Comparison of ENCODE assay signal across 8 mouse cellular contexts in the genomic region with DNA sequence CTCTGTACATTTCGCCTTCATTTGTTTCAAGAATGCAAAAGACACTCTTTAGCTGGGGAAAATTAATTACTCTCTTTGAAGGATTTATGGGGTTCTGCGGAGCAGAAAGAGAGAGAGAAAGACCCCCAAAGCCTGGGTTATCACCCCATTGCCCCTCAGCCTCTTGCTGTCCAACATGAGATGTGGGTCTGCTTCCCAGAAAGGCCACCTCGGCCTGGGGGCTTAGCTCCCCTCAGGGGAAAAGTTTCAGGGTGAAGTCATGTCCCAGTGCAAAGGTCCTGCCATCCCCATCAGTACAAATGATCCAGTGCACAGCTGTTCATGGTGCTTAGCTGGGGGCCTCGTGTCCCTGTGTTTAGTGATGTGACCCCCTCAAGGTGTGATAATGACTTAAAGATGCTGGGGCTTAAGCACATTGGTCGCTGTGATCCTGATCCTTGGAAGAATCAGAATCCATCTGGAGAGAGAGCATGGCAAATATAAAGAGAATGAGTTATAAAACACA.
DNase-seq lines count a peak whose midpoint lies in the region; ATAC-seq and TF ChIP-seq lines count a peak whose summit lies in the region.

No protein-coding gene starts in this region.

- peak; percentile 92 for DNase-seq in heart, adult 11 months
- DNase-seq in heart, adult 18-20 months, result no peak
- peak; percentile 15 for DNase-seq in lung, embryonic 14.5 days
- DNase-seq in lung, postnatal 25 days (ENCODE audit: low spot score), result no peak
- no peak for DNase-seq in intestine, embryonic 14.5 days (ENCODE audit: low spot score)
- no peak for DNase-seq in c-Kit-positive CD71-positive TER-119-positive erythroid progenitor cells, embryonic 14.5 days (ENCODE audit: low spot score)
- no peak for DNase-seq in cerebellum, adult 11 months

- no peaks in the 10 kb centered on the region for H3K27me3 ChIP-seq in lung, embryonic 14.5 days (ENCODE audit: insufficient read depth, low read length)
- H3K27me3 ChIP-seq in intestine, embryonic 14.5 days (replicated peaks; ENCODE audit: control insufficient read depth, insufficient read depth, low read length), result no peaks in the 10 kb centered on the region
- no peaks in the 10 kb centered on the region for H3K27me3 ChIP-seq in stomach, embryonic 14.5 days (ENCODE audit: control insufficient read depth, insufficient read depth, low read length)

- peak; percentile 3; the same call in 1 of the 2 replicates for ATAC-seq in lung, embryonic 14.5 days (ENCODE audit: insufficient read depth)
- ATAC-seq in intestine, embryonic 14.5 days (replicated peaks; ENCODE audit: low FRiP score, low TSS enrichment, low read depth), result no peak
- no peak for ATAC-seq in stomach, embryonic 14.5 days (ENCODE audit: insufficient number of reproducible peaks, insufficient read depth, low FRiP score, low read depth)

- H3K36me3 ChIP-seq in lung, embryonic 14.5 days (ENCODE audit: insufficient read depth), result no peaks in the 10 kb centered on the region
- no peaks in the 10 kb centered on the region for H3K36me3 ChIP-seq in intestine, embryonic 14.5 days (ENCODE audit: control insufficient read depth, insufficient read depth, low read length)
- no peaks in the 10 kb centered on the region for H3K36me3 ChIP-seq in stomach, embryonic 14.5 days (ENCODE audit: control insufficient read depth, insufficient read depth, low read length)

- peak overlapping the region; percentile 92 for H3K27ac ChIP-seq in lung, embryonic 14.5 days (ENCODE audit: low read depth)
- H3K27ac ChIP-seq in intestine, embryonic 14.5 days (ENCODE audit: low read depth), result peak overlapping the region; percentile 72
- H3K27ac ChIP-seq in stomach, embryonic 14.5 days (ENCODE audit: low read length), result peak overlapping the region; percentile 90

- whole genome bisulfite sequencing in lung, embryonic 14.5 days, result 31% methylated on average over 5 of the region's 5 CpGs
- 43% methylated on average over 5 of the region's 5 CpGs for WGBS in intestine, embryonic 14.5 days
- 36% methylated on average over 5 of the region's 5 CpGs for WGBS in stomach, embryonic 14.5 days

- H3K4me3 ChIP-seq in lung, embryonic 14.5 days (ENCODE audit: low read depth, low read length), result no peak overlapping the region
- H3K4me3 ChIP-seq in intestine, embryonic 14.5 days (ENCODE audit: low read depth, low read length), result no peak overlapping the region
- H3K4me3 ChIP-seq in stomach, embryonic 14.5 days (ENCODE audit: low read depth, low read length), result no peak overlapping the region

- no peak overlapping the region for H3K9ac ChIP-seq in lung, embryonic 14.5 days
- no peak overlapping the region for H3K9ac ChIP-seq in intestine, embryonic 14.5 days (ENCODE audit: low read length)
- H3K9ac ChIP-seq in stomach, embryonic 14.5 days (replicated peaks; ENCODE audit: low read depth, low read length), result no peak overlapping the region

- H3K9me3 ChIP-seq in lung, embryonic 14.5 days (ENCODE audit: low read depth, low read length), result no peaks in the 10 kb centered on the region
- no peaks in the 10 kb centered on the region for H3K9me3 ChIP-seq in intestine, embryonic 14.5 days (ENCODE audit: control insufficient read depth, low read length)
- H3K9me3 ChIP-seq in stomach, embryonic 14.5 days (ENCODE audit: control insufficient read depth, low read depth, low read length), result no peaks in the 10 kb centered on the region

- no peak for TF ChIP-seq CTCF in lung, embryonic 14.5 days (IDR thresholded peaks at IDR 0.05; ENCODE audit: low read depth)

- H3K4me1 ChIP-seq in lung, embryonic 14.5 days (ENCODE audit: insufficient read depth), result peaks cover 10% of the 10 kb centered on the region; the same call in 1 of the 2 replicates
- peaks cover 16% of the 10 kb centered on the region; the same call in 1 of the 2 replicates for H3K4me1 ChIP-seq in intestine, embryonic 14.5 days (replicated peaks; ENCODE audit: control insufficient read depth, insufficient read depth, low read length)
- peaks cover 8% of the 10 kb centered on the region; the same call in 1 of the 2 replicates for H3K4me1 ChIP-seq in stomach, embryonic 14.5 days (ENCODE audit: control insufficient read depth, insufficient read depth, low read length)

- no peak overlapping the region for H3K4me2 ChIP-seq in lung, embryonic 14.5 days
- no peak overlapping the region for H3K4me2 ChIP-seq in intestine, embryonic 14.5 days (ENCODE audit: low read length)
- H3K4me2 ChIP-seq in stomach, embryonic 14.5 days (replicated peaks; ENCODE audit: low read depth, low read length), result no peak overlapping the region

Comparison
In these comparisons a context has a peak if more than half of its experiments do, and no peak if none do; other contexts are left out.
1. DNase-seq: peak in heart, adult 11 months (single experiment) and lung, embryonic 14.5 days (single experiment); none in heart, adult 18-20 months (0 of 2), lung, postnatal 25 days (single experiment), intestine, embryonic 14.5 days (single experiment), c-Kit-positive CD71-positive TER-119-positive erythroid progenitor cells, embryonic 14.5 days (single experiment) and cerebellum, adult 11 months (single experiment).
2. Peak in every context shown above with its lines, with median percentiles within 50 percentile points of each other: H3K27ac ChIP-seq.